Mouse (Mus musculus) limb, embryonic 15.5 days (tissue): ENCODE data around the gene Tnks2. TPM values are rescaled to one million over a fixed set of nuclear protein-coding genes. Genes with fewer than 3 reads are reported as not detected.
A peak's percentile ranks its signal among the peaks of the same experiment; 100 is the strongest.

ENCODE experiments used
- ATAC-seq: fragments of 200-750 bp; cut with Nextera tagmentation; 2 replicates; pipeline ENCODE4 v1.8.0; 2017; ENCODE audit warnings: low read depth, moderate TSS enrichment; ENCODE audit not compliant: insufficient number of reproducible peaks, low FRiP score, low TSS enrichment
- H3K27ac ChIP-seq: fragments of 300-500 bp; sonication (generic); 2 replicates; pipeline ENCODE4 v1.5.1; 2015; ENCODE audit warnings: moderate library complexity, mild to moderate bottlenecking, inconsistent platforms
- H3K27me3 ChIP-seq: fragments of 300-500 bp; sonication (generic); 2 replicates; pipeline ENCODE4 v1.6.1; 2015; ENCODE audit warnings: inconsistent platforms
- H3K36me3 ChIP-seq: fragments of 300-500 bp; sonication (generic); 2 replicates; pipeline ENCODE4 v1.6.1; 2015; ENCODE audit warnings: inconsistent platforms
- H3K4me1 ChIP-seq: fragments of 300-500 bp; sonication (generic); 2 replicates; pipeline ENCODE4 v1.6.1; 2015; ENCODE audit warnings: inconsistent platforms
- H3K4me2 ChIP-seq: fragments of 300-500 bp; sonication (generic); 2 replicates; pipeline ENCODE4 v1.6.1; 2015; ENCODE audit warnings: mild to moderate bottlenecking, inconsistent platforms
- H3K4me3 ChIP-seq: fragments of 300-500 bp; sonication (generic); 2 replicates; pipeline ENCODE4 v1.5.1; 2015; ENCODE audit warnings: mild to moderate bottlenecking, inconsistent platforms
- H3K9ac ChIP-seq: fragments of 300-500 bp; sonication (generic); 2 replicates; pipeline ENCODE4 v1.6.1; 2015; ENCODE audit warnings: inconsistent platforms
- H3K9me3 ChIP-seq: fragments of 300-500 bp; sonication (generic); 2 replicates; pipeline ENCODE4 v1.6.1; 2016; ENCODE audit warnings: inconsistent platforms
- WGBS: fragments of 180-500 bp; shearing (Covaris S2); methylation state at CpG from one replicate; pipeline ENCODE4 v1.1.7; 2015; 5-methylcytosine and 5-hydroxymethylcytosine counted together
- polyA plus RNA-seq: library from polyadenylated mRNA; unstranded; fragments of >200 nt; fragmentation: Nextera tagmentation; extraction: Ambion mirVana; gene quantifications from 2 replicates; pipeline ENCODE4 v1.2.1, GENCODE M21; 2015

The Tnks2 gene
- 31.9 and 45.7 TPM in 2 replicates for polyA plus RNA-seq

DNA sequence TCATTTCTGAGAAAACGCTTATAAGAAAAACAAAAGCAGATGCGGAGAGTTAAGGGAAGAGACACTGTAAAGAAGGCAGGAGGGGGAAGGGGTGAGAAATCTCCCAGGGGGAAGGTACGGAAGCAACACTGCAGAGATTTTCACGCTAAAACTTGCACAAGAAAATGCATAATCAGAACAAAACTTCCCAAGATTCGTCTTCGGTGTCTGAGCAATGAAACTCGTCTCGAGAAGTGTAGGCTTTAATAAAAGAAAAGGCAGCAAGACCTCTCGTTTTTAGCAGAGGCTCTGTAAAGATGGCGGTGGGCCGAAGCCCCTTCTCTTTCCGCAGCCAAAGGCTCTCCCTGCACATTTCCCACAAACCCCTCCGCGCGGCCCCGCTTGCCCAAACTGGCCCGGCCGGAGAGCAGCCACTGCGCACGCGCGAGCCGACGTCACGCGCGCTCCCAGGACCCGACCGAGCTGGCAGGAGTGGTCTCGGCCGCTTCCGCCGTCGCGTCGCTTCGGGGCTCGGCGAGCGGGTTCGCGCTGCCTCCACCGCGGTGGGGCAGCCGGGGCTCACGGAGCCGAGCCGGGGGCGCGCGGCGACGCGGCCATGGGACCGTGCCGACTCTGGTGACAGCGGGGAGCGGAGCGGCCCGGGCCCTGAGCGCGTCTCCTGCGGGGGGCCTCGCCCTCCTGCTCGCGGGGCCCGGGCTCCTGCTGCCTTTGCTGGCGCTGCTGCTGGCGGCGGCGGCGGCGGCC is at the start of gene Tnks2:
Gene Tnks2 (plus strand): TSS at position 445 of the 744 bp plus-strand sequence.
- H3K4me3 ChIP-seq = peak within 1 kb of the TSS; percentile 96
- H3K36me3 ChIP-seq = peaks cover 8% of the 10 kb centered on the region; the same call in 1 of the 2 replicates
- WGBS = under 1% methylated on average over 56 of the region's 73 CpGs
- peak; percentile 91 for ATAC-seq
- H3K9ac ChIP-seq = peak within 1 kb of the TSS; percentile 97
- H3K27me3 ChIP-seq = no peaks in the 10 kb centered on the region
- peaks cover 15% of the 10 kb centered on the region for H3K4me1 ChIP-seq
- H3K4me2 ChIP-seq = peak within 1 kb of the TSS; percentile 52
- H3K27ac ChIP-seq = peak within 1 kb of the TSS; percentile 97
- H3K9me3 ChIP-seq = no peaks in the 10 kb centered on the region

DNA sequence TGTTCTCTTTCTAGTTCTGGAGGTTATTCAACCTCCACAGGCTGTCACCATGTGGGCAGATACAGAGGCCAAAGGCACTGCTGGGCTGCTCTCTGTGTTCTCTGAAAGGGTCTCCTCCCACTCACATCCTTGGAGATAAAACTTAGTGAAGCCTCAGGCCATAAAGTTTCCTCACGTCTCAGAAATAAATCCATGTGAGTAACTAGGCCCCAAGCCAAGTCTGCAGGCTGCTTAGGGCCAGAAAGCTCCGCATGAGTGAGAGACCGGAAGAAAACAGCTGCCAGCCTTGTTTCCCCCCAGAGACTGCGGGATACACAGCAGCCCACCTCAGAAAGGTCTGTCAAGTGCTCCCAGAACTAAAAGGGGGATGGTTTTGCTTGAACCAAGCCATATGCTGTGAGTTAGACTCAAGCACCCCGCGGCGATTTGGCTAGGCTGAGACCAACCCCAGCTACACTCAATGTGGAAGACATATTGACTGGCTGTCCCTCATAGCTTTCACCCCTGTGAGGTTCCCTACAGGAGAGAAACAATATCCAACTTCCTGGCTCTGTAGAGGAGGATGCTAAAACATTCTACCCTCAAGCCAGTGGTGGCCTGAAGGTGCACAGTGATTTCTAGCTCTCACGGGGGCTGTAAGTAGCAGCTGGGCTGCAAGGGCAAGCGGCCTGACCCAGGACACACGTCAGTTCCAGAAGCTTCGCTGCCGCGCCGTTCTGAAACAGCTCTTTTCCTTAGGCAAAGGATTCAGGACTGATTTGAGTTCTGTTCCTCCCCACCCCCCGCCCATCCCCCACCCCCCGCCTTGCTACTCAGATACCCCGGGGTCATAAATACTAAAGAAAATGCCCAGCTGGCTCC is 43.9 kb upstream of the Tnks2 start:
- Histone ChIP-seq H3K4me1 (peaks cover 11% of the 10 kb centered on the region), H3K4me2 (no peak overlapping the region), H3K9ac (no peak overlapping the region), H3K4me3 (no peak overlapping the region), H3K9me3 (no peaks in the 10 kb centered on the region), H3K27ac (peak overlapping the region; percentile 48), H3K36me3 (no peaks in the 10 kb centered on the region), H3K27me3 (no peaks in the 10 kb centered on the region)
- ATAC-seq = peak; percentile 73
- WGBS = 44% methylated on average over 17 of the region's 17 CpGs

DNA sequence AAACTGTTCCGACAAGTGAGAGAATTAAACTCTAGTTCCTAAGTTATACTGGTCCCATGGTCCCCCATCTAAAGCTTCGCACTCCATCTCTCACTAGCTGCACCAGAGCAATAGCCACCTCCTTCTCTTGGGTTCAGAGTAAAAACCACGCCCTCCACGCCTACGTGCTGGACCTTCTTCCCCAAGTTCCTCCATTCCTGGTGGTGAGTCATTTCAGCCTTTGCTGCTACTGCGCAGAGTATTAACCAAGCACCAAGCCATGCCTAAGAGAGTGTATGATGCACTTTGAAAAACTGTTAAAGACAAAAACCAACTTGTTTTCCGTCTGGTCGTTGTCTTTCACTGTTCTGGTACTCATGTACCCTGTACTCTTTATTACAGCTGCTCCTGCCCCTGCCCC is 41.4 kb upstream of the Tnks2 start:
- Histone ChIP-seq H3K36me3 (no peaks in the 10 kb centered on the region), H3K9ac (no peak overlapping the region), H3K4me1 (peaks cover 11% of the 10 kb centered on the region), H3K4me2 (no peak overlapping the region), H3K4me3 (no peak overlapping the region), H3K27ac (no peak overlapping the region), H3K9me3 (no peaks in the 10 kb centered on the region), H3K27me3 (no peaks in the 10 kb centered on the region)
- no peak for ATAC-seq
- WGBS = 80% methylated on average over 8 of the region's 8 CpGs

DNA sequence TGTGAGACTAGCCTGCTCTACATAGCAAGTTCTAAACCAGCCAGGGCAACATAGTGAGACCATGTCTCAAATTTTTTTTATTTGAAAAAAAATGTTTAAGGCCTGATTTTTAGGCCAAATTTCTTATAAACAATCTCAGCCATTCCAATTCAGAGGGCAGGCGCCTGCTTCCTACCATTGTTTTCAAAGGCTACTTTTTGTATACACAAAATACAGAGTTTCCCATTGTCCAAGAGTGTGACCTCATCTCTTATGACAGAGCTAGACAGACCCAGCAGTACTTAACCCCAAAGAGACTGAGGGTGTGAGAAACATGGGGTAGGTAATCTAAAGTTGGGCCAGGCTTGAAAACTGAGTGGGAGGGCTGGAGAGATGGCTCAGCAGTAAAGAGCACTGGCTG is 40.6 kb upstream of the Tnks2 start:
- H3K27ac ChIP-seq = no peak overlapping the region
- no peak overlapping the region for H3K9ac ChIP-seq
- 78% methylated on average over 1 of the region's 1 CpGs for WGBS
- peaks cover 11% of the 10 kb centered on the region for H3K4me1 ChIP-seq
- H3K36me3 ChIP-seq = no peaks in the 10 kb centered on the region
- no peaks in the 10 kb centered on the region for H3K27me3 ChIP-seq
- no peak overlapping the region for H3K4me3 ChIP-seq
- no peaks in the 10 kb centered on the region for H3K9me3 ChIP-seq
- ATAC-seq = no peak
- no peak overlapping the region for H3K4me2 ChIP-seq

DNA sequence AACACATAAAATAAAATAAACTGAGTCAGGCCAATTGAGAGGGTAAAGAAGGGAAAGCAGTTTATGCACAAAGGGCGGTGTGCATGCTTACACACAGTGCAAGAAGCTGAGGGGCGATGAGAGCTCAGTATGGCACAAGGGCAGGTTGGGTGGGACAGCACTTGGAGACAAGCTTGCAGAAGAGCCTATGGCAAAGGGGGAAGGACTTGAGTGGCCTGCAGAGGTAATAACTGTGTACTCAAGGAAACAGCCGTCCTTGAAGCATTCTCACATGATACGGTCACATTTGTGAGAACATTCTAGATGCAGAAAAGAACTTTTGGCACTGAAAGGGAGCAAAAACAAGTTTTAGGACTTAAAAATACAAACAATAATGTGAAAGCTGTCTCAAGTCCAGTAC is 40.0 kb upstream of the Tnks2 start:
- Histone ChIP-seq H3K4me2 (no peak overlapping the region), H3K36me3 (no peaks in the 10 kb centered on the region), H3K27ac (no peak overlapping the region), H3K9ac (no peak overlapping the region), H3K27me3 (no peaks in the 10 kb centered on the region), H3K4me1 (peaks cover 11% of the 10 kb centered on the region), H3K9me3 (no peaks in the 10 kb centered on the region), H3K4me3 (no peak overlapping the region)
- no peak for ATAC-seq
- WGBS = 85% methylated on average over 4 of the region's 4 CpGs

DNA sequence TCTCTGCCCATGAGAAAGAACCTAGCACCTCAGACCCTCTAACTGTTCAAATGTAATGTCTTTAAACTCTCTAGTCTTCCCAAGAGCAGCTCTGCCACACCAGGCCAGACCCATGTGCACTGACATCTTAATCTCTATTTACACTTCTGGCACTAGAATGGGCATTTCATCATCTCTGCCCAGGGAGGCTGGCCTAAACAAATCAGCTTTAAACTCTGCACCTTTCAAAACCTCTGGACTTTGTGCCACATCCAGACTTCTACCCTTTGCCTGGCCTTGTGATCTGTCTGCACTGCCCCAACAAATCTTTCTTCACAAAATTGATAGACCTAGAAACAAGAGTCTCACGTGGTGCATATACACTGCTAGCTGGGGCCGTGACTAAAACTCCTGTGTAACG is 38.8 kb upstream of the Tnks2 start:
- Histone ChIP-seq H3K4me2 (no peak overlapping the region), H3K9ac (no peak overlapping the region), H3K4me1 (peaks cover 2% of the 10 kb centered on the region; the same call in 1 of the 2 replicates), H3K36me3 (no peaks in the 10 kb centered on the region), H3K9me3 (no peaks in the 10 kb centered on the region), H3K27ac (no peak overlapping the region), H3K27me3 (no peaks in the 10 kb centered on the region), H3K4me3 (no peak overlapping the region)
- no peak for ATAC-seq
- WGBS = 72% methylated on average over 3 of the region's 3 CpGs

DNA sequence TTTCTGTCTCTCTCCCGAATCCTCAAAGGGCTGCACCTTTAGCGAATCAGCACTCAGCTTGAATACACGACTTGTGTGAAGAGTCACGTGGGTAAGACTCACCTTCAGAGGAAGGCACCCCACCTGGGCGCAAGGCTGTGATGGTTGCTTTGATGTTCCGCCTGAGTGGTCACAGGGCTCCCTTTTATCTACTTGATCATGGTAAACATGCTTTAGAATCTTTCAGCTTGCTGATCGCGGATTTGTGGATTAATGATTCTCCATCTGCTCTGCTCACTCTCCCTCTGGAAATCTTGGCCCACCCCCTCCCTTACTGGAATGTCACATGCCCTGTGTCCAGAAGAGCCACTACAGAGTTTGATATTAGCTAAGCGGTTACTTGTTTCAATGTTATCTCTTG is 37.1 kb upstream of the Tnks2 start:
- Histone ChIP-seq H3K4me1 (no peaks in the 10 kb centered on the region), H3K27me3 (no peaks in the 10 kb centered on the region), H3K4me2 (no peak overlapping the region), H3K36me3 (no peaks in the 10 kb centered on the region), H3K4me3 (no peak overlapping the region), H3K9ac (no peak overlapping the region), H3K27ac (no peak overlapping the region), H3K9me3 (no peaks in the 10 kb centered on the region)
- no peak for ATAC-seq
- 82% methylated on average over 9 of the region's 9 CpGs for WGBS

DNA sequence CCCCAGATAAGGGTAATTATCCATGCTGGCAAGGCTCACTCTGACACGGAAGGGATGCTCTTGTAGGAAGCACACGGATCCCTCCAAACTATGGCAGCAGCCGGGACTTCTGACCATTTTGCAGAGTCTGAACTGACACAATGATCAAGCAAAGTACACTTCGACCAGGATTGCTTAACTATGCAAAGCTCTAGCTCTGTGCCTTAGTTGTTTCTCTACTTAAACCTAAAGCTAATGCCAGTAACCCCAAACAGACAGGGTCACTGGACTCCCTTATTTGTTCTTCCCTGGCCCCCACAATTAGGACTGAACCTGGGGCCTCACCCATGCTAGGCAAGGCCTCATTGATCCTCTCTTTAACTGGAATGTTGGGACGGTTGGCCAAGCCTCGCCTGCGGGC is 33.7 kb upstream of the Tnks2 start:
- no peaks in the 10 kb centered on the region for H3K4me1 ChIP-seq
- no peaks in the 10 kb centered on the region for H3K36me3 ChIP-seq
- H3K9ac ChIP-seq = no peak overlapping the region
- no peak overlapping the region for H3K4me3 ChIP-seq
- no peaks in the 10 kb centered on the region for H3K9me3 ChIP-seq
- ATAC-seq = no peak
- H3K4me2 ChIP-seq = no peak overlapping the region
- 80% methylated on average over 7 of the region's 7 CpGs for WGBS
- no peak overlapping the region for H3K27ac ChIP-seq
- no peaks in the 10 kb centered on the region for H3K27me3 ChIP-seq

DNA sequence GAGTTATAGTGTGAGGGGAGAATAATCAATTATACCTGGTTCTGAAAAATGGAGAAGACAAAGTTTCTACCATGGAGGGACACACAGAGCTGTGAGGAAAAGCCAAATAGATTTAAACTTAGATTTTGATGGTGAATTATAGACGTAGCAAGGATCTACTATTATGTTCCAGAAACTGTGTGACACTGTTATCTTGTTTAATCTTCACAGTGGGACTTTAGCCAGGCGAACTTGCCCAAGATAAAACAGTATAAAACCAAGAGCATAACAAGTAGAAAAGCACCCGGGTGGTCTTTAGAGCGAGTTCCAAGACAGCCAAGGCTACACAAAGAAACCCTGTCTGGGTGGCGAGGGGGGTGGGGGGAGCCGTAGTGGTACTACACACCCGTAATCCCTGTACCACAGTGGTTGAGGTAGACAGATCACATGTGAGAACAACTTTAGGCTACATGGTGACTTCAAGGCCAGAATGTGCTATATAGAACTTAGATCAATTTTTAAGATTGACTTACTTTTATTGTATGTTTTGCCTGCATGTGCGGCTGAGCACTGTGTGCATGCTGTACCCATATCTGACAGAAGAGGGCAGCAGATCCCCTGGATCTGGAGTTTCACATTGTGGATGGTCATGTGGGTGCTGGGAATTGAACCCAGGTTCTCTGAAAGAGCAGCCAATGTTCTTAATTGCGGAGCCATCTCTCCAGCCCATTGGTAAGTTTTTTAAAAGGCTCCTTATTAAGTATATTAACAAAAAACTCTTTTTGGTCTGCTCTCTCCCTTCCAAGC is 32.0 kb upstream of the Tnks2 start:
- no peaks in the 10 kb centered on the region for H3K36me3 ChIP-seq
- 81% methylated on average over 9 of the region's 9 CpGs for WGBS
- H3K4me2 ChIP-seq = no peak overlapping the region
- H3K27me3 ChIP-seq = no peaks in the 10 kb centered on the region
- no peak for ATAC-seq
- H3K9me3 ChIP-seq = no peaks in the 10 kb centered on the region
- H3K27ac ChIP-seq = no peak overlapping the region
- H3K4me1 ChIP-seq = no peaks in the 10 kb centered on the region
- H3K9ac ChIP-seq = no peak overlapping the region
- H3K4me3 ChIP-seq = no peak overlapping the region

DNA sequence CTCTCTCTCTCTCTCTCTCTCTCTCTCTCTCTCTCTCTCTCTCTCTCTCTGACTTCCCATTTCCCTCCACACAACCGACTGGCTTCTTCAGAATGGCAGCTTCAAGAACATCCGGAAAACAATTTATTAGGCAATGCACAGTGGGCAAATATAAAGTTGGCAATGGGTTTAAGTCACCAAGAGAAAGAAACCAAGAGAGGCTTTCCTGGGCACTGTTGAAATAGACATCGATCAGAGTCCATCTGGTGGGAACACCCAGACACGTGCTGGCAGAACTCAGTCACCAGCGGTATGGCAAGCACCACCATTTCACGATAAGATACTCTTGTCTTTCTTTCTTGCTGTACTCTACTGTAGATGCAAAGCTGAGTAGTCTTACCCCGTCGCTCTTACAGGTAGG is 30.6 kb upstream of the Tnks2 start:
- no peaks in the 10 kb centered on the region for H3K4me1 ChIP-seq
- WGBS = 92% methylated on average over 8 of the region's 8 CpGs
- no peaks in the 10 kb centered on the region for H3K36me3 ChIP-seq
- H3K9me3 ChIP-seq = no peaks in the 10 kb centered on the region
- H3K9ac ChIP-seq = no peak overlapping the region
- H3K27ac ChIP-seq = no peak overlapping the region
- no peak overlapping the region for H3K4me2 ChIP-seq
- H3K27me3 ChIP-seq = no peaks in the 10 kb centered on the region
- no peak for ATAC-seq
- no peak overlapping the region for H3K4me3 ChIP-seq

DNA sequence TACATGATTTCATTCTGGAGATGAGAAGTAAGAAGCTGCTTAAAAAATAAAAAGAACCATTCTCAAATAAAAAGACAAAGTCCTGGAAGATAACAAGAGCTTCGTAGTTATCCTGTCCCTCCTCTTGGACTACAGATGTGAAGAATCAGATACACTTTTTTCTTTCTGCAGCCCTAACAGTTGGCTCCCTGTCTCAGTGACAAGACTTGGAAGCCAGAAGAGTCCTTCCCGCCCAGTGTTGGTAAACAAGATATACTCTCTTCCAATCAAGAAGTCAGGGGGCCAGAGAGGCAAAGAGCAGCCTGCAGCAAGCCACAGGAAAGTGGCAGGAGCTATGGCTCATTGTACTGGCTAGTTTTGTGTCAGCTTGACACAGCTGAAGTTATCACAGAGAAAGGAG is 27.2 kb upstream of the Tnks2 start:
- no peak overlapping the region for H3K27ac ChIP-seq
- 83% methylated on average over 2 of the region's 2 CpGs for WGBS
- no peaks in the 10 kb centered on the region for H3K4me1 ChIP-seq
- no peak for ATAC-seq
- H3K9me3 ChIP-seq = no peaks in the 10 kb centered on the region
- no peaks in the 10 kb centered on the region for H3K36me3 ChIP-seq
- no peak overlapping the region for H3K4me3 ChIP-seq
- no peak overlapping the region for H3K9ac ChIP-seq
- H3K27me3 ChIP-seq = no peaks in the 10 kb centered on the region
- no peak overlapping the region for H3K4me2 ChIP-seq
